Mouse (Mus musculus) embryonic fibroblast, embryonic 13.5 days (primary cell): ENCODE data around the gene Tmem221. TPM values are rescaled to one million over a fixed set of nuclear protein-coding genes. Genes with fewer than 3 reads are reported as not detected.
A peak's percentile ranks its signal among the peaks of the same experiment; 100 is the strongest.
"Not testable (repeated sequence)": the region's sequence is repeated elsewhere in the genome, so short reads cannot be mapped to it uniquely, and the experiment has no call there.

Experiments used
- H3K27ac ChIP-seq: 2 replicates; pipeline ENCODE4 v1.5.1; 2012; ENCODE audit warnings: low read length, control low read depth, inconsistent platforms; ENCODE audit not compliant: insufficient read depth
- H3K4me1 ChIP-seq: 2 replicates; pipeline ENCODE4 v1.6.1; 2011; ENCODE audit warnings: low read length; ENCODE audit not compliant: control insufficient read depth, insufficient read depth
- H3K4me3 ChIP-seq: 2 replicates; pipeline ENCODE4 v1.5.1; 2011; ENCODE audit warnings: mild to moderate bottlenecking, control low read depth, low read length; ENCODE audit not compliant: insufficient read depth
- CTCF ChIP-seq: IDR thresholded peaks from 2 replicates; pipeline ENCODE4 v1.5.1; 2011; ENCODE audit warnings: mild to moderate bottlenecking, control low read depth, low read length, moderate library complexity, borderline replicate concordance; ENCODE audit not compliant: insufficient read depth
- POLR2A ChIP-seq: IDR thresholded peaks from 2 replicates; pipeline ENCODE4 v1.6.1; 2011; ENCODE audit warnings: low read depth, mild to moderate bottlenecking, control low read depth, low read length, moderate library complexity
- polyA plus RNA-seq: library from polyadenylated mRNA; stranded (reverse); fragments of >200 nt; gene quantifications from 2 replicates; pipeline ENCODE4 v1.2.4, GENCODE M21; 2011; ENCODE audit warnings: low read depth; ENCODE audit not compliant: missing spikeins, insufficient read length

The Tmem221 gene
- polyA plus RNA-seq, 1 experiment = 0.32 TPM

- TF ChIP-seq POLR2A (no peak), CTCF (no peak)
- H3K4me1 ChIP-seq = no peaks in the 10 kb centered on the region
These were observed 7.9 kb downstream of the Tmem221 start for GRCm38 (mm10) chr8:71550754-71551153.

GRCm38 (mm10) chr8:71547590-71547989, 11.1 kb downstream of the Tmem221 start:
- Histone ChIP-seq H3K4me3 (no peak overlapping the region), H3K27ac (no peak overlapping the region), H3K4me1 (peaks cover 7% of the 10 kb centered on the region; the same call in 1 of the 2 replicates)
- TF ChIP-seq CTCF (no peak), POLR2A (no peak)

More at GRCm38 (mm10) chr8:71550754-71551153, 7.9 kb downstream of the Tmem221 start:
- Histone ChIP-seq H3K27ac (no peak overlapping the region), H3K4me3 (no peak overlapping the region)

GRCm38 (mm10) chr8:71545053-71545452, 13.6 kb downstream of the Tmem221 start:
- Histone ChIP-seq H3K4me1 (peaks cover 7% of the 10 kb centered on the region; the same call in 1 of the 2 replicates), H3K27ac (no peak overlapping the region), H3K4me3 (no peak overlapping the region)
- TF ChIP-seq POLR2A = no peak
- TF ChIP-seq CTCF = no peak

- TF ChIP-seq POLR2A (no peak), CTCF (no peak)
These were observed 14.9 kb downstream of the Tmem221 start for GRCm38 (mm10) chr8:71543755-71544154.

GRCm38 (mm10) chr8:71542632-71543343, 15.9 kb downstream of the Tmem221 start, which contains the start of gene Mvb12a:
Gene Mvb12a, plus strand, starts transcription at chr8:71542922.
- H3K4me1 ChIP-seq = peaks cover 10% of the 10 kb centered on the region
- H3K4me3 ChIP-seq = peak within 1 kb of the TSS; percentile 74
- TF ChIP-seq CTCF = no peak
- TF ChIP-seq POLR2A = peak; percentile 47
- H3K27ac ChIP-seq = no peak within 1 kb of the TSS

More at GRCm38 (mm10) chr8:71543755-71544154, 14.9 kb downstream of the Tmem221 start:
- Histone ChIP-seq H3K4me1 (peaks cover 7% of the 10 kb centered on the region; the same call in 1 of the 2 replicates), H3K4me3 (peak overlapping the region; percentile 74), H3K27ac (no peak overlapping the region)

GRCm38 (mm10) chr8:71537028-71537867, 21.4 kb downstream of the Tmem221 start, which contains the start of gene Bst2:
Gene Bst2, minus strand, starts transcription at chr8:71537456.
- peak within 1 kb of the TSS; percentile 69 for H3K27ac ChIP-seq
- H3K4me1 ChIP-seq = peaks cover 8% of the 10 kb centered on the region
- H3K4me3 ChIP-seq = peak within 1 kb of the TSS; percentile 59
- TF ChIP-seq CTCF (no peak), POLR2A (peak; percentile 67)

- TF ChIP-seq POLR2A = no peak
- peak overlapping the region; percentile 59; the same call in 1 of the 2 replicates for H3K4me3 ChIP-seq
- peaks cover 8% of the 10 kb centered on the region for H3K4me1 ChIP-seq
- H3K27ac ChIP-seq = no peak overlapping the region
These were observed 23.0 kb downstream of the Tmem221 start for GRCm38 (mm10) chr8:71535663-71536062.

- TF ChIP-seq CTCF (no peak), POLR2A (no peak)
- Histone ChIP-seq H3K4me3 (no peak overlapping the region), H3K4me1 (peaks cover 8% of the 10 kb centered on the region), H3K27ac (no peak overlapping the region)
These were observed 24.3 kb downstream of the Tmem221 start for GRCm38 (mm10) chr8:71534263-71534810.

- not testable (repeated sequence) for H3K4me1 ChIP-seq, H3K4me3 ChIP-seq
- peak overlapping the region; percentile 52 for H3K27ac ChIP-seq
These were observed 27.8 kb downstream of the Tmem221 start for GRCm38 (mm10) chr8:71530735-71531467.
